Mouse (Mus musculus): Measurements from ENCODE around the gene Cxcl15.

DNA sequence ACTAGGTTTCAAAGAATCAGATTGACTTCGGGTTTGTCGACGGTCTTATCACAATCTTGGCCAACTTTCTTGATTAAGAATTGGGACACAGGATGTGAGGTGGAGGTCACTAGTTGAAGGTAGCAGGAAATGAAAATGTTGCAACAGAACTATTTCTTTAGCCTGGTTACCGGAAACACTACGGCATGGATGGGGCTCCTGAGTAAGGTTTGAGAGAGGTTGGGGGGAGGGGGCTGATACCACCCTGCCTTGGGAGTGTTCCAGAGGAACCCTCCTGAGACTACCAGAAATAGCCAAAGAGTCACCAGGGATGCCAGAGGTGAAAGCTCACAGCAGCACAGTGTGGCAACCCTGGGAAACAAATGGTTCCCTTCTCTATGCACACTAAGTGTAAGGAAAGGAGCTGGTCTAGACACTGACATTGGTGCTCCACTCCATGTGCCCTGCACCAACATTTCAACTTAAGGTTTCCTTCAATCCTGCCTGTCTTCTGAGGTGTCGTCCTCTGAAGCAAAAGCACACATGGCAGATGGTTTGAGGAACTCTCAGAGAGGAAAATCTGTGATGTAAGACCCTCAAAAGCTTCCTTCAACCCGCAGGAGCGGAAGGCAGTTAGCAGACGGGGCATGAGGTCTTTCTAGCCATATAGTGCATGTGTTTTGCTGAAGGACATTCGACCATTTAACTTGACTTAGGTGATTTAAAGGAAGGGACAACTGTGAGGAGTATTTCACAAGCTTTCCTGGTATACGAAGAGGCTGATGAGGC lies 4.8 kb upstream of the Cxcl15 start:
- TF ChIP-seq POLR2A (IDR thresholded peaks at IDR 0.05; ENCODE audit: low read depth, low read length) (no peak), CTCF (IDR thresholded peaks at IDR 0.05; ENCODE audit: borderline replicate concordance, insufficient read depth, low read length) (no peak)

Data from embryonic fibroblast, embryonic 13.5 days (primary cell).